ENCODE assay signal across 8 mouse cellular contexts in the genomic region with DNA sequence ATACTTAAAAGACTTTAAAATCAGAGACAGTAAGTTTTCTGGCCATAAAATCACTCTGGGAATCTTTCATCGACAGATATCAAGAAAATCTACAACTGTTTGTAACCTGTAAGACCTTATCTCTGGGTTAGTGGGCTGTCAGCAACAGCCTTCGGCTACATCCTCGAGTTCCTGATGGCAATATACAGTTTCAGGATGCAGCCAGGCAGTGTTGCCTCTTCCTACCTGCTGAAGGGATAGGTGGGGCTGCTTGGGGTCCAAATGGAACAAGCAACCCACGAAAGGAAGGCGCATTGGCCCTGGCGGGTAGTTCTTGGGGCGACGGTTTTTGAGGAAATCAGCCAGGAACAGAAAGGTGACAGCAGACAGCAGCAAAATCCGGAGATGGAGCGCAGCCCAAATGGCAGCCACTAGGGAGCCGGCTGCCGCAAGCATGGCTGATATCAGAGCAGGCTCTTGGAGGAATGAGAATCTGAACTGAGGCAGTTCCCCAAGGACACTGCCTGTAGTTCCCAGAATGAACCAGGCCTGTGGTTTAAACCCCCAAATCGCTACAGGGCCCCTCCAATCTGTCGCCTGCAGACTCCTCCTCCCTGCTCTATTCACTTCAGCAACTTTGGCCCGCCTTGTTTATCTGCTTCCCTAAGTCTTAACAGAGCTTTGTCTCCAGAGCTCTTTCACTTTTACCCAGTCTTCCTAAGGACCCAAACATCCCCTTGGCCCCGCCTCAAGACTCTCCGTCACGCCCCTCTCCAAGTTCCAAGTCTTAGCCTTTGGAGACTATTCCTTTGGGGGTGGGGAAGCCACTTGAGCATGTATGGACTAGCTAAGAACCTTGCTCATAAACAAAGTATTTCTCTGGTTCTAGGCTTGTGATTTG. TPM values are rescaled to one million over a fixed set of nuclear protein-coding genes. Genes with fewer than 3 reads are reported as not detected.
DNase-seq lines count a peak whose midpoint lies in the region; ATAC-seq and TF ChIP-seq lines count a peak whose summit lies in the region.

A gene (minus strand): TSS at position 668 of the 880 bp plus-strand sequence.

- peak within 1 kb of the TSS; percentile 68 for H3K27ac ChIP-seq in forebrain, embryonic 15.5 days (replicated peaks)
- H3K27ac ChIP-seq in olfactory bulb, adult 2 months (ENCODE audit: insufficient read depth, low read depth, low read length) = peak within 1 kb of the TSS; percentile 74

- H3K27me3 ChIP-seq in forebrain, embryonic 15.5 days = no peaks in the 10 kb centered on the region

- TF ChIP-seq CTCF in lung, adult 2 months (IDR thresholded peaks at IDR 0.05; ENCODE audit: insufficient read depth, low read length) = no peak
- TF ChIP-seq CTCF in olfactory bulb, adult 2 months (IDR thresholded peaks at IDR 0.05; ENCODE audit: insufficient read depth, low read depth, low read length) = no peak

- H3K4me3 ChIP-seq in forebrain, embryonic 15.5 days = peak within 1 kb of the TSS; percentile 35
- H3K4me3 ChIP-seq in lung, adult 2 months (replicated peaks; ENCODE audit: extremely low read depth, low read depth, low read length) = peak within 1 kb of the TSS; percentile 73
- H3K4me3 ChIP-seq in olfactory bulb, adult 2 months (ENCODE audit: insufficient read depth, low read depth, low read length) = peak within 1 kb of the TSS; percentile 38

- 4% methylated on average over 18 of the region's 18 CpGs for WGBS in forebrain, embryonic 15.5 days
- WGBS in lung, adult 2 months = 2% methylated on average over 18 of the region's 18 CpGs
- 4% methylated on average over 18 of the region's 18 CpGs for WGBS in olfactory bulb, adult 2 months

- H3K4me1 ChIP-seq in forebrain, embryonic 15.5 days = peaks cover 13% of the 10 kb centered on the region
- peaks cover 3% of the 10 kb centered on the region; the same call in 1 of the 2 replicates for H3K4me1 ChIP-seq in lung, adult 2 months (ENCODE audit: control insufficient read depth, insufficient read depth, low read length)
- H3K4me1 ChIP-seq in olfactory bulb, adult 2 months (ENCODE audit: control insufficient read depth, insufficient read depth, low read length) = peaks cover 4% of the 10 kb centered on the region; the same call in 1 of the 2 replicates

- peak within 1 kb of the TSS; percentile 52 for H3K9ac ChIP-seq in forebrain, embryonic 15.5 days (replicated peaks)

- peak; percentile 95 for ATAC-seq in forebrain, embryonic 15.5 days (replicated peaks)

- H3K9me3 ChIP-seq in forebrain, embryonic 15.5 days = no peaks in the 10 kb centered on the region

- intact Hi-C loops in heart, postnatal 10 days (cut with DNase I) = no loop called here

- no peaks in the 10 kb centered on the region for H3K36me3 ChIP-seq in forebrain, embryonic 15.5 days

- DNase-seq in ES-CJ7 (ENCODE audit: low read depth, low spot score) = peak; percentile 76
- DNase-seq in cerebellum, adult 11-12 months = peak; percentile 20
- DNase-seq in heart, postnatal 10 days = peak; percentile 77 to 78
- peak; percentile 75 to 83 for DNase-seq in kidney, postnatal 4 days
- peak; percentile 49 for DNase-seq in lung, adult 2 months
- peak; percentile 81 for DNase-seq in urinary bladder, postnatal 14 days (ENCODE audit: low spot score)

- peak within 1 kb of the TSS; percentile 54 for H3K4me2 ChIP-seq in forebrain, embryonic 15.5 days (replicated peaks)

- no peak for TF ChIP-seq POLR2A in lung, adult 2 months (IDR thresholded peaks at IDR 0.05; ENCODE audit: borderline replicate concordance, extremely low read depth, low read depth, low read length)
- TF ChIP-seq POLR2A in olfactory bulb, adult 2 months (IDR thresholded peaks at IDR 0.05; ENCODE audit: insufficient read depth, low read depth, low read length) = 0 out of 2 replicates have a peak, but pooled peaks have one; percentile 25

RNA-seq across cellular contexts. Expression of the gene that starts here (rescaled TPM):
- 3.1 and 3.6 TPM in 2 replicates for polyA plus RNA-seq in forebrain, embryonic 15.5 days (2015; fragmentation: Nextera tagmentation; extraction: Ambion mirVana)
- 1 to 10 TPM in 1 of 2 experiments, under 1 TPM in 1; 0.84 to 1.2 TPM for total RNA-seq in heart, postnatal 10 days (2021)
- polyA plus RNA-seq in lung, adult 2 months (2012; rRNA removed) = 5.0 and 7.2 TPM in 2 replicates
- not detected in 2 replicates for polyA plus RNA-seq in olfactory bulb, adult 2 months (2012; ENCODE audit: insufficient read depth, insufficient read length, low replicate concordance, missing spikeins)

Comparison
In these comparisons a context has a peak if more than half of its experiments do, and no peak if none do; other contexts are left out.
1. Peak in every context shown above with its lines: DNase-seq, ATAC-seq, H3K4me3 ChIP-seq and H3K27ac ChIP-seq.
2. DNase-seq: peak in every context shown above with its lines; median percentile 81 in urinary bladder, postnatal 14 days; 79 in kidney, postnatal 4 days; 78 in heart, postnatal 10 days; 76 in ES-CJ7; 49 in lung, adult 2 months; 20 in cerebellum, adult 11-12 months.